Mouse (Mus musculus) adrenal gland, adult 18-20 months (tissue): ENCODE results near the gene Gabrb1. TPM values are rescaled to one million over a fixed set of nuclear protein-coding genes. Genes with fewer than 3 reads are reported as not detected.

ENCODE experiments used
- DNase-seq, 2 experiments: peaks; one replicate each; pipeline ENCODE4 v3.0.0; 2021 to 2022; ENCODE audit warnings: low spot score in 2 of 2
- total RNA-seq, 2 experiments: library from RNA; stranded (reverse); gene quantifications; 1 replicate in 1 of 2; 2 replicates in 1 of 2; pipeline ENCODE4 v1.2.3; 2021

The Gabrb1 gene
- total RNA-seq, 2 experiments from 2014 or later, result 0.03 to 0.16 TPM

DNA sequence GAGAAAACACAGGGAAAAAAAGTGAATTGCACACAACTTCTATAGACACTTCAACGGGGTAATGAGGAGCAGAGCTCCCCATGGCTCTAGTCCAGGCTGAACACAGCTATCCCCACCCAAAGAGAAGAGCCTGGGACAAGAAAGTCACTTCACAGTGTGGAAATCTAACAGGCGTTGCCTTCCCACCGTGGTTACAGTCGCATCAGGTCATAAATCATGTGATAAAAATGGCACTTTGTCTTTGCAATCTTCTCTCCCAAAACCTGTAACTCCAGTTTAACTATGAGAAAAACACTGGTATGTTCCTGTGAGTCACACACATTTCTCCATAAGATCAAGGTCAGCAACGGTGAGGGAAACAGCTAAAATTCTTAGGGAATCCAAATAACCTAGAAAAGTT, 498.7 kb downstream of the Gabrb1 start:
- peak in 1 of 2 experiments; percentile 9 for DNase-seq

DNA sequence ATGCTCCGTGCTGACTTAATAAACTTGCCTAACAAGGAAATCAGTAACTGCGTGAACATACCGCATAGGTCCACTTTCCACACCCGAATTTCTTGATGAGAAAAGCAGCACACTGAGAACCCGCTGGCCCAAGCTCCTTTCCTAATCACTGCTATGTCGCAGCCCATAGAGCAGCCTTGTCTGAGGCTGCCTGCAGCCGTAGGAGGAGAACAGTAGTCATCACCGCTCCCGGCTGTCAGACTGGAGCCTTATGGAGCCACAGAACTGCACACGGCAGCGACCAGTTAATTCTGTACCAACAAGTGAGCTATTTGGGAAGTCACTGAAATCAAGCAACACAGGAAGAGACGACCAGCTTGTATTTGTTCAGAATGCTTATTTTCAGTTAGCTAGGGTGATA, 500.8 kb downstream of the Gabrb1 start:
- no peak for DNase-seq

DNA sequence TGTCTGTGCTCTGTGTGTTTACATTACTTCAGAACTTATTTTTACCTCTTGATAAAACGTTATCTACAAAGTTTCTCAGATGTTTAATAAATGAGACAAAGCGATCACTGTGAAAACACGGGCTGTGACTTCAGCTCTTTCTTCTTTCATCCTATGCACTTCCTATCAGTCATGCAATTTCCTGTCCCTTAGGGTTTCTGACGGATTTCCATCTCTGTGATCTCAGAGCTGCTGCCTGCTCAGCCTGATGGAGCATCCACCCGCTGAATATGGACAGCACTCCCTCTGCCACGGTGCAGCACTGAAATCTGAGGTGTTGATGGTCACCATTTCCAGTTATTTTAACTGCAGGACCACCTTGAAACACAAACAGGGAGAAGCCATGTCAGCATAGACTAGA, 501.6 kb downstream of the Gabrb1 start:
- DNase-seq, result no peak

DNA sequence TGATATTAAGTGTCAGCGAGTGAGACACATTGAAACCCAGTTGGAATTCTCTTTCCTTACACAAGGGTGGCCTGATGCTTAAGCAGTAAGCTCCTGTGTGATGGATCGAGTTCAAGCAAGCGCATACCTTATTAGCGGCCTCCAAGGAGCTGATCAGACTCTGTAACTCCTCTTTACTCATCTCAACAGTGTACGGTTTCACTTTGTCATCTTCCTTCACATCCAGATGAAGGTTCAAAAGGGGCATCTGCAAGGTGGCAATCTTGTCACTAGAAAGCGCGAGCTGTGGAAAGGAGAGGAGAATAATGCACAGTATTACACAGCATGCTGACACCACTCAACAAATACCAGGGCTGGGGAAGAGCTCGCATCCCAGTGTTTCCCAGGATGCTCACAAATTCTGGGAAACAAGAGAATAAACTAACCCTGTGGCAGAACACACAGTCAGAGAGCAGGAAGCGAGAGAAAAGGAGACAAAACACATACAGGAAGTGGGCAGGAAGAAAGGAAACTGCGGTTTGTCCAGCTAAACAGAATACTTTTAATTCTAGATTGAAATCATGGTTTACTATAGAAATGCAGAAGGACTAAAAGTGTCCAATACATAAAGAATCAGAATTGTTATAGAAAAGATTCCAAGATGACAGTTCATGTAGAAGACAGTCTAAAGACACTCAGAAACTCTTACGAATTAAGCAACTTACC, 503.0 kb downstream of the Gabrb1 start:
- no peak for DNase-seq

DNA sequence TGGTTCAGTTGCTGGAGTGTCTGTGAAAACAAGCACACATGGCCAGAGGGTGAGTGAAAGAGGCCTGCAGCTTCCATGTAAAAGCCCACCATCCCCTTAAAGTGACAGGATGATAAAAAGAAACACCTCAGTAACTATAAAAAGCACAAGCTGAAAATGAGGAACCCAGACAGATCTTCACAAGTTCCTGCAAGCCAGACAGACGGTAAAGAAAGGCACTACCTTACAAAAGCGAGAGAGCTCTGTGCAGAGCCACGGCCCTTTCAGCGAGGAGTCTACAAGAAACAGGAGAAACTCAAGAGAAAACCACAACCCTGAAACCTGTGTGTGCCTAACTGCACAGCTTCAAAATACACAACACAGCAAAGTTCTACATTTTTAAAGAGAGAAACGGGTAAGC, 504.9 kb downstream of the Gabrb1 start:
- DNase-seq, result no peak

DNA sequence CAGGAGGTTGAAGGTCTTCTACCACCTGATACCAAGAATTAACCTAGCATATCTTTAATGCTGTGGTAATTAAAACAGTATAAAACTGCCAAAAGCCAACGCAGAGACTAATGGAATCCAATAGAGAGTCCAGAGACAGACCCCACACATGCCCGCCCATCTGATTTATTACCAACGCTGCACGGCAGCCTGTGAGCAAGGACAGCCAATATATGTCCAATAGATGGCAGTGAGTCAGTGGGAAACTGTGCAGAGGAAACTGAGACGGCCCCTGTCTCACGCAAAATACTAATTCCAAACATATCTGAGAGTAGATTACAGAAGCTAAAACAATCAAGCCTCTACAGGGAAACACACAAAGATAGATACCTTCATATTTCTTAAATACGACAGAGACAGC, 506.5 kb downstream of the Gabrb1 start:
- DNase-seq, result no peak

DNA sequence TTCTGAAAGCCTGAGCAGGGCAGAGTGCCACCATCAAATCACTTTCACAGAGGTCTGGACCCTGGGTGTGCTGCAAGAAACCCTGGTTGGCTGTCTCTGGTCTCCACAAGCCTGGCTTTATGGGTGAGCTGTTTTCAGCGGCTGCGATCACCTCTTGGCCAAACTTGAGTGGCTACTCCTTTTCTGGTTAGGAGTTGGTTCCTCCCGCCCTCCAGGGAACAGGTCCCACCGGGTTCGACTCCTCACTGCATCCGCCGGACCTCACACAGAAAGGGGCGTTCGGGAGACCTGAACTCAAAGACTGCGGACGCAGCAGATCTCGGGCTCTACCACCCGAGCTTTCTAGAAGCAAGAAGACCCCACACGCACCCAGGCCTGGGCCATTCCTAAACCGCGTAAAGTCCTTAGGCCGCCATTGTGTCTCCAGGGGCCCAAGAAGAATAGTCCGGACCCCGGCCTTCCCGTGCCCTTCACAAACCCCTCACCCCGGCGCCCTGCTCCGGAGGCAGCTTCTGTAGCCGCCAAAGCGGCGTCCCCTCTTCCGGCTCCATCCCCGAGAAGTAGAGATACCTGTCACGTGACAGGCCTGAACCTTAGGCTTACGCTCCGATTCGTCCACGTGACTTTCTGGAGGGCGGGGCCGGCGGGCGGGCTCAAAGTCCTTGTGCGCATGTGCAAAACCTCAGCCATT, 509.8 kb downstream of the Gabrb1 start, which contains the start of gene Commd8:
Gene Commd8, minus strand, starts transcription at position 596 of the 691 bp plus-strand sequence.
- DNase-seq, result peak; percentile 92 to 93

DNA sequence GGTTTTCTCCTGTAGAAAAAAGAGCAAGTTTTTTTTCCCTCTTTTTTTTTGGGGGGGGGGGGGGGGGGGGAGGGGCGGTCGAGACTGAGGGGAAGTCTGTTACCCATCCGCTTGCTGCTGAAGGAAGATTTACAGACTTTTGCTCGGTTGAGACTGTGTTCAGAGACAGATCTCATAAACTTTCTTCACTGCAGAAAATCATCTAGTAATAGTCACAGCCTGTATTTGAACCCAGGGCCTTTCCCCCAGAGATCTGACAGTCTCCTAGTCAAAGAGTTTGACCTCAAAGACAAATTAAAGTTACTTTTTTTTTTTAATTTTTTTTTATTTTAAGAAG, 510.3 kb downstream of the Gabrb1 start:
- DNase-seq, result no peak

DNA sequence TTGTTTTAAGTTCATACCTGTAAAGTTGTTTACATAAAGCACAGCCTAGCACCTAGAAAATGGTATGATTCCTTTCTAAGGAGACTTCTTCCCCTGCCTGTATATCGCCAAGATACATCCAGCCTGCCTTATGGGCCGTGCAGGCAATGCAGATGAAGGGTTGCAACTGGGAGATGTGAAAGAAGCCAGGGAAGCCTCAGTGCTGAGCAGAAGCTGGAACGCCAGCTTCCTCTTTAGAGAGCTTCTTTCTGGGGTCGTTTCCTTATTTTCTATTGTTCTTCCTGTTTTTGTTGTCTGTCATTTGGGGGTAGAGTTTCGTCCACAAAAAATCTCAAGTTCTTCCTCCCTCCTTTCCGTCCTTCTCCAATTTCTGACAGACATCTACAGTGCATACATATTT, 512.2 kb downstream of the Gabrb1 start:
- no peak for DNase-seq

DNA sequence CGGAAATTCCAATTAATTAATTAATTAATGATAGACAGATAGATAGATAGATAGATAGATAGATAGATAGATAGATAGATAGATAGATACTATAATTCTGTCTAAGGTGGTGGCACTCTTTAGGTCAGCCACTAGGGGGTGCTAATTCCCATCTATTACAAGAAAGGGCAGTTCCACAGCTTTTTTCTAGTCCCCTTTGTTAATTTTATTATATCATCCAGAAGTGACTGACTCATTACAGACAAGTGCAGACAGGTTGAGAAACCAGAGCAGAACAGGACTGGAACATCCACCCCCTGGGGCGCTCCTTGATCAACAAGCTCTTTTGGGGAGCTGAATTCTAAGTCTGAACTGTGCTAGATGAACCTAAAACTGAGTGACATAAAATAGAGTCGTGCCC, 514.8 kb downstream of the Gabrb1 start:
- peak; percentile 30 to 52 for DNase-seq

DNA sequence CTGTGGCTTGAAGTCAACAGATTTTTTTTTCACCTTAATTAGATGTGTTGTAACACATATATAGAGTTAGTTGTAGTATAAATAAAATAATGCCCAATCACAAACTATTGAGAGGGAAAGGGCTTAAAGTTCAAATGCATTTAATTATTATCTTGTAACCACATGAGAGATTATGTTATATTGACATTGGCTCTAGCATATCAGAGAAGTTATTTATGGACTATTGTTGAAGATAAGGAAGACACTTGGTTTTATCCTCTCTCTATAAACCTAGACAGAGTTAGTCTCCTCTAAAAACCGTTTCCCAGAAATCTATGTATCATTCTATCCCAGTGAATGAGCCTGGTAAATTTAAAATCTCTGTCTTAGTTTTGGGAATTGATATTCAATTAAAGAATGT, 515.6 kb downstream of the Gabrb1 start:
- DNase-seq, result no peak

DNA sequence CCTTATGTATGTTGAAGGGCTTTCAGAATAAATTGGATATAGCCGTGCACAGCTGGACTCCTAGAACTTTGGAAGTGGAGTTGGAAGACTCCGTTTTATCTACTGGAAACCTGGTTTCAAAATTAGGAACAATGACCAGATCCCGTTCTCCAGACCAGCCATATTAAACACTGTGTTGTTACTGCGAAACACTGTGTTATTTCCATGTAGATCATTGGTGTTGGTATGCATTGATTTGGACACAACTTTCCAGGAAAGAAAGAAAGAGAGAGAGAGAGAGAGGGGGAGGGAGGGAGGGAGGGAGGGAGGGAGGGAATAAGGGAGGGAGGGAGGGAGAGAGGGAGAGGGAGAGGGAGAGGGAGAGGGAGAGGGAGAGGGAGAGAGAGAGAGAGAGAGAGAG, 517.1 kb downstream of the Gabrb1 start:
- DNase-seq, result no peak

DNA sequence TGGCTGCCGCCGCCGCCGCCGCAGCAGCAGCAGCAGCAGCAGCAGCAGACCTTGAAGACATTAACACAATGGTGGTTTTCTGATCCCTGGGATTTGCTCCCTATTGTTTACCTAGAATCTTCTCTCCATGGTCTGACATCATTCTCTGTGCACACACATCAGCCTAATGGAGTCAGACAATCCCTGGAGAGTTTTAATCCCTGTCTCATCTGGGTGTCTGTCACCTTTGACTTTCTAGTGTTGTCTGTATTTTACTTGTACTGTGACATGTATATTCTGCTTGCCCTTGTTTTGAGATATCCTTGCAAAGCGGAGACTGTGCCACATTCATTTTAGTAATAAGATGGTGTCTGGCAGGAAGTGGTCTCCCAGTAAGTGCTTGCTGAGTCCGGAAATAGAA, 517.6 kb downstream of the Gabrb1 start:
- DNase-seq, result no peak

DNA sequence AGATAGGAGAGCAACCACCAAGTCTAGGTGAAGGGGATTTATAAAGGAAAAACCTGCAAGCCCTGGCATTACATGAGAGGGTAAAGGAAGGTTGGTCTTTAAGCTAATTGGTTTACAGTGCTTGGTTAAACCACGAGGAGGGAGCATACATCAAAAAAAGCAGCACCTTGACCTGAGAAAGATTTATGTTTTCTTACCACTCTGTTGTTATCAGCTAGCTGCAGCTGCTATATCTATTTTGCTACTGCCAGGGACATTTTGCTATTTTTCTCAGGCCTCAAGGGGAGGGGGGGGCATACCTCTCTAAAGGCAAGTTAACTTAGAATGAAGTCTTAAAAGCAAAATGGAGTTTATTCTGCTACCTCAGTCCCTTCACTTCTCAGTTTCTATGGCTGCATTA, 523.3 kb downstream of the Gabrb1 start:
- no peak for DNase-seq

DNA sequence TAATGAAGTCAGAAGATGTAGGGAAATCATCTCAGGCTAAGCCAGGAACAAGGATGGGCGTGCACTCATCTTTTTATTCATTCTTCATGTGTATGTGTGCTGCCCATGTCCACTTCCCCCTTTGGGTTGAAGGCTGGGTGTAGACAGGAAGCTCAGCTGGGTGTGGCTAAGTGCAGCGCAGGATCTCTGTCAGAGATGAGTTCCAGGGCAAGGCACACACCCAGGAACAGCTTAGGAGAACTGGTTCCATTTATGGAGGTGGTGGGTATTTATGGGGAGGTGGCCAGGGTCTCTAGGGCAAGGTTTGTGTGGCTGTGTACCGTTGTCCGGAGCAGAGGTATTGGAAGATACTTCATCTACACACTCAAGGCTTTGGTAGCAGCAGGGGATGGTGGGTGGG, 524.9 kb downstream of the Gabrb1 start:
- DNase-seq, result no peak

DNA sequence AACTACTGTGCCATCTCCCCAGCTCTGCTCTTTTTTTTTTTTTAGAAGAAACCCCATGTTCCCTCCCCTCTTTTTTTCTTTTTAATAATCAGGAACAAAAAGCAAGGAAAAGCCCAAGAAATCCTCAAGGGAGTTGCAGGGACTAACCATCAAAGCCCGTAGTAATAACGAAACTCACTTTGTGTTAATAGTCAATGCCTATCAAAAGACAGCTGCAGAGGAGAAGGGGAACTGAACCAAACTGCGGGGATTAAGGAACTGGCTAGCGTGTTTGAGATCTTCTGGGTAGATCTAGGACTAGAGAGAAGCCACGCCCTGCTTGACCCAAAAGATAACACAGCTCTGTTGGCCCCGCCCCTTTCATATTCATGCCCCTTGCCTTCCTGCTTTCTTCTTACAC, 526.0 kb downstream of the Gabrb1 start:
- no peak for DNase-seq

DNA sequence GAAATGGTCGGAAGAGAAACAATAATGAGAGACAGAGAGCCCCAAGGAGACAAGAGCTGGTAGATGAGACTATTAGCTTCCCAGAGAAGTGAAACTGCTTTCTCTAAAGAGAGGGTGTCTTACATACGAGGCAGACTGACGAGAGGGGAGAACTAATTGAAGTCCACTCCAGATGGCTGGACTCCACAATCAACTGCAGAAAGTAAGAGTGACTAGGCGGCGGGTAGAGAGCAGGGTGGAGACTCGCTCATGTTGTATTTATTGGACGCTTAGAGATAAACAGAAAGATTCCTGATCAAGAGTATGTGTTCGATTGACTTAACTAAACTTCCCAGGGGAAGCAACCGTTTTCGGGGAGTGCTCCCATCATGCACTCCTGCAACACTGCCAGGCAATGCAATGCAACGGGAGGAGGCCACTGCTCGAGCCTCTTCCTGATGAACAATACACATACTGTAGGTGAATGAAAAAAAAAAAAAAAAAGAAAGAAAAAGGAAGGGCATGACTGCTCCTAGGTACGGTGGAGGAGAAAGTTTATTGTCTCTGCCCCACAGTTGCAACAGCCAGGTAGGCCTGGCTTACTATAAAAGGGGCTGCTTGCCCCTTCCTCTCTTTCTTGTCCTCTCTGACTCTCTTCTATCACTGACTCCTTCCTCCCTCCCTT, 526.7 kb downstream of the Gabrb1 start:
- DNase-seq, result no peak

DNA sequence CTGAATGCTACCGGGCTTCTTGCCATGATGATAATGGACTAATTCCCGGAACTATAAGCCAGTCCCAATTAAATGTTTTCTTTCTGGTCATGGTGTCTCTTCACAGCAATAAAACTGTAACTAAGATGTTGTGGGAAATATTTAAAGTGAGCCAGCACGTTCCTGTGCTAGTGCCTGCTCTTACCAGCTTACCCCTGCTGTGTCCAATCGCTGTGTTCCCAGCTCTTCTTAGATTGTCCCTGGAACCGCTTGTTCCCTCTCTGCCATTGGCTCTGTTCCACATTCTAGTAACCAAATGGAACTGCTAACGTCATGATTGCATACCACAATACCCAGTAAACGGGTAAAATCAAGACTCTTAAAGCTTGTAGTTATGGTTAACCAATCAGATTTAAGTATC, 533.2 kb downstream of the Gabrb1 start:
- no peak for DNase-seq

DNA sequence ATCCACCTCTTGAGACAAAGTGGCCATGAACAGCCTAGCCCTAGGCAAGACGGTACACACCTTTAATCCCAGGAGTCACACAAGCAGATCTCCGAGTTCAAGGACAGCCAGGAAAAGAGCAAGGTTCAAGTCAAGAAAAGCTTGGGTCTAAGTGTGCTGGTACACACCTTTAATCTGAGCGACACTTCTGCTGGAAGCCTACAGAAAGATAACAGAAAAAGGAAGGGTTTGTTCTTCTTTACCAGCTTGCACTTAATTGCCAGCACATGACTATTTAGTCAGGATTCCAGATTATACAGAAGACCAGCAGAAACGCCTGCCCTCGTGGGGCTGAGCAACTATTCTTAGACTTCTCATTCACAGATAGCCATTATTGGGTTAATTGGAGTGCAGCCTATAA, 534.0 kb downstream of the Gabrb1 start:
- DNase-seq, result no peak

DNA sequence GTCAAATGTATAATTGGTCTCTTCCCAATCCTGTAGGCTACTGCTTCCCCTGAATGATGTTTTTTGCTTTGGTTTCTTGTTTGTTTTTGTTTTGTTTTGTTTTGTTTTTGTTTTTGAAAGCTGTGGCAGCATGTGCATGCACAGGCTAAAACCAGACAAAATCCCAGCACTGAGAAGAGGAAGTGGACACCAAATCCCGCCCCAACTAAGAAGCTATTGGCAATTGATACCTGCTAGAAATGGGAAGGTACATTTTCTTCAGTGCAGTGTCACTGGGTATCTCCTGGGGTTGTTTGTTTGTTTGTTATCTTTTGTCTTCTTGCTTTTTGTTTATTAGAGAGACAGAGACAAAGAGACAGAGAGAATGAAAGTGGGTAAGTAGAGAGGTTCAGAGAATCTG, 537.5 kb downstream of the Gabrb1 start:
- no peak for DNase-seq
